Mouse (Mus musculus): ENCODE data around the gene Fbxl3.

The Fbxl3 gene

DNA sequence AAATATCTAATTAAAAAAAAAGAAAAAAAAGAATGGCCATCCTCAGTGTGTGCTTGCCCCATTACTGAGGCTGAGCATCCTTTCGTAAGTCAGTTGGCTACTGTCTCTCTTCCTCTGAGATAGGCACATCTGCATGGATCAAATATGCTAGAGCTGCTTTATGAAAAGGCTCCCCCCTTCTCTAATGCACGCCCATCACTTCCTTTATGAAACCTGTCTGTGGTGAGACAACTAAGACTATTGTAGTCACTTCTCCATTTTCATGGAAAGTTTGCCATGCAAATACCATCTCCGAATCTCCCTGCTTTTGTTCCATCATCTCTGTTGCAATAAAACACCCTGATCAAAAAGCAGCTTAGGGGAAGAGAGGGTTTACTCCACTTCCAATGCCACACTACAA is 62.4 kb downstream of the Fbxl3 start:
- no peak for DNase-seq (ENCODE audit: low spot score)

GRCm38 (mm10) chr14:103034076-103034475 is 65.3 kb downstream of the Fbxl3 start:
- DNase-seq (ENCODE audit: low spot score): no peak

DNA sequence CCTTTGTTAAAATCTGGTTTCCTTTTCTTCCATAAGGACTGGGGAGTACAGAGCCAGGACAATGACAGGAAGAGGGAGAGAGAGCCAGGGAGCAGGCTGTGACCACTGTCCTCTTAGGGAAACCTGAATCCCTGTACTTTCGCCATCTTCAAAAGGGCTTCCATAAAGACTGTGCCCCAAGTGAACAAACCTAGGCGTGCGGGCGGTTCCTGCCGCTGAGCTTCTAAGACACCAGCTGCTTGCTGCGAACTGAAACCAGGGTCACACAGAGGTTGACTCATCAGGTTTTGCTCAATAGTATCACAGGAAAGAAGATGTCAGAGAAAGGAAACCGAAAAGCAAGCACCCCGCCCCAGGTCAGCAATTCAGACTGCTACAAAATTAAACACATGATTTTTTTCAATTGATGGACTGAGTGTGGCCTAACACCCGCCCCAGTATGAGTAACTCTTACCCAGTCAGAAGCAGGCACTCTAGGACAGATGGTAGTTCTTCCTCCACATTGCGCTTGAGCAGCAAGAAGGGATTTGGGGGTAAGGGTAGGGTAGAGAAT is 66.0 kb downstream of the Fbxl3 start:
- DNase-seq (ENCODE audit: low spot score): no peak

All from layer of hippocampus, adult 9-10 months (tissue).